Mouse (Mus musculus): ENCODE data around the gene Smco3. TPM values are rescaled to one million over a fixed set of nuclear protein-coding genes. Genes with fewer than 3 reads are reported as not detected.
"Not testable (repeated sequence)": the region's sequence is repeated elsewhere in the genome, so short reads cannot be mapped to it uniquely, and the experiment has no call there.

Smco3 gene
- polyA plus RNA-seq, 1 experiment = not detected

DNA sequence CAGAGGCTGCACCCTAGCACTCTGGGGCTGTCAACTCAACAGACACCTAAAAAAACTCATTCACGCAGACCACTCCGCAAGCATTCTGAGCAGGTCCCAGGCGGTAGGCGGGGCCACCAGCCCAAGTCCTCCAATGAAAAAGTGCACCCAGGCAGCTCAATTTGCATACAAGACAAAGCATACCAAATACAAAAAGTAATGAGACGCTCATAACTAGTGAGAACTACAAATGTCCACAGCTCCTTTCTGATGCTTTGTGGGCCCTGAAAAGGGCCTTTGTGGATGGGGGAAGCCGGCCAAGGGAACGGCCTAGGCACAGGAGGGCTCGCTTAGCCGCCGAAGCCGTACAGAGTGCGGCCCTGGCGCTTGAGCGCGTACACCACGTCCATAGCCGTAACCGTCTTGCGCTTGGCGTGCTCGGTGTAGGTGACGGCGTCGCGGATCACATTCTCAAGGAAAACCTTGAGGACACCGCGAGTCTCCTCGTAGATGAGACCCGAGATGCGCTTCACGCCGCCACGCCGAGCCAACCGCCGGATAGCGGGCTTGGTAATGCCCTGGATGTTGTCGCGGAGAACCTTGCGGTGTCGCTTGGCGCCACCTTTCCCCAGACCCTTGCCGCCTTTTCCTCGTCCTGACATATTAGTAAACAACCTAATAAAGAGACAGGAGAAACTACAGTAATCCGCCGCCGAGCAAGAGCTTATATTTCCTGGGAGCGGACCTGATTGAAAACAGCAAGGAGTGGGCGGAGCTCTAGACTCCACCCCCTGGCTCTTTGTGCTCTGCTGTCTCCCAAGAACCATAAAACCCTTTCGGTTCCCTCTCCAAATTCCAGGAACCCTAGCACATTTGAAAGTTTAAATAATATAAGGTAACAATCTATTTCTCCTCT lies 31.3 kb downstream of the Smco3 start, which contains the start of gene Hist4h4:
Gene Hist4h4 (minus strand): TSS at position 677 of the 895 bp plus-strand sequence.
- Histone ChIP-seq H3K27ac (ENCODE audit: insufficient read depth, low read length) (peak within 1 kb of the TSS; percentile 67), H3K4me3 (ENCODE audit: low read depth, low read length) (peak within 1 kb of the TSS; percentile 65), H3K9ac (ENCODE audit: low read depth, poor library complexity, severe bottlenecking) (peak within 1 kb of the TSS; percentile 68), H3K27me3 (ENCODE audit: control insufficient read depth, insufficient read depth, low read length, poor library complexity, severe bottlenecking) (no peaks in the 10 kb centered on the region; the same call in 1 of the 2 replicates), H3K4me1 (ENCODE audit: control insufficient read depth, insufficient read depth, low read length) (peaks cover 4% of the 10 kb centered on the region), H3K9me3 (replicated peaks; ENCODE audit: control insufficient read depth, insufficient read depth, low read length, poor library complexity, severe bottlenecking) (peaks cover 3% of the 10 kb centered on the region; the same call in 1 of the 2 replicates), H3K36me3 (ENCODE audit: control insufficient read depth, insufficient read depth, low read length, poor library complexity, severe bottlenecking) (no peaks in the 10 kb centered on the region)
- TF ChIP-seq EP300 (IDR thresholded peaks at IDR 0.05; ENCODE audit: insufficient read depth, low read depth, low read length) (0 out of 2 replicates have a peak, but pooled peaks have one; percentile 10), POLR2A (IDR thresholded peaks at IDR 0.05; ENCODE audit: insufficient read depth, low read length) (peak; percentile 92), CTCF (IDR thresholded peaks at IDR 0.05; ENCODE audit: low read depth, low read length) (no peak)

DNA sequence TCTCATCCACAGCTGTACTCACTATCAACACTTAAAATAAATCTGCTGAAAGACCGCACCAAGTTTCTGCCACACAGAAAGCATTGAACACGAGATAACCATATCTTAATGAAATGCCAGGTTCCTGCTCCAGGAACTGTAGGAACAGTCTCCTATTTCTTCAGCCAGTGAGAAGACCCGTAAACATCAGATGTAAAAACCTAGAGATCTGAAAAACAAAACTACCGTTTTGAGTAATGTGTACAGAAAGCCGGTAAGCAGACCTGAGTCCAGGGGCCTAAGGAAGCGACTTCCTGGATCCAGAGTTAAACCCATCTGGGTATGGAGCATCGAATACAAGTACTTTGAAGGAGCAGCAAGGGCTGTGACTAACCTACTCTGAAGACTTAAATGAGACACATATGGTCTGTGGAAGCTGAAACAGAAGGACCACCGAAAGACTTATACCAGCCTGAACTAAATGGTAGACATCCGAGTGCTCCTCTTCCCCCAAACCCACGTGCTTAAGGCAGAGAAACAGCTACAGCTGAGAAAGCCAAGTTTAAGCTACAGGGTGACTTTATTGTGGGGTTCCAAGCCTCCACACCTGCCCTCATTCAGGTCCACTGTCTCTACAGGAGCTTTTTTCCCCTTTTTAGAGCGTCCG lies 32.0 kb downstream of the Smco3 start:
- Histone ChIP-seq H3K4me3 (ENCODE audit: low read depth, low read length) (peak overlapping the region; percentile 34), H3K9ac (ENCODE audit: low read depth, poor library complexity, severe bottlenecking) (peak overlapping the region; percentile 68)
- TF ChIP-seq POLR2A (IDR thresholded peaks at IDR 0.05; ENCODE audit: insufficient read depth, low read length) (no peak), CTCF (IDR thresholded peaks at IDR 0.05; ENCODE audit: low read depth, low read length) (no peak), EP300 (IDR thresholded peaks at IDR 0.05; ENCODE audit: insufficient read depth, low read depth, low read length) (no peak)

GRCm38 (mm10) chr6:136801274-136801673 lies 34.0 kb downstream of the Smco3 start:
- Histone ChIP-seq H3K4me3 (ENCODE audit: low read depth, low read length) (no peak overlapping the region), H3K9ac (ENCODE audit: low read depth, poor library complexity, severe bottlenecking) (no peak overlapping the region), H3K4me1 (ENCODE audit: control insufficient read depth, insufficient read depth, low read length) (no peaks in the 10 kb centered on the region), H3K27me3 (ENCODE audit: control insufficient read depth, insufficient read depth, low read length, poor library complexity, severe bottlenecking) (no peaks in the 10 kb centered on the region; the same call in 1 of the 2 replicates), H3K27ac (ENCODE audit: insufficient read depth, low read length) (no peak overlapping the region), H3K36me3 (ENCODE audit: control insufficient read depth, insufficient read depth, low read length, poor library complexity, severe bottlenecking) (no peaks in the 10 kb centered on the region), H3K9me3 (replicated peaks; ENCODE audit: control insufficient read depth, insufficient read depth, low read length, poor library complexity, severe bottlenecking) (peaks cover 3% of the 10 kb centered on the region; the same call in 1 of the 2 replicates)
- TF ChIP-seq POLR2A (IDR thresholded peaks at IDR 0.05; ENCODE audit: insufficient read depth, low read length) (no peak), EP300 (IDR thresholded peaks at IDR 0.05; ENCODE audit: insufficient read depth, low read depth, low read length) (no peak), CTCF (IDR thresholded peaks at IDR 0.05; ENCODE audit: low read depth, low read length) (no peak)

More for the DNA sequence above, 32.0 kb downstream of the Smco3 start:
- Histone ChIP-seq H3K4me1 (ENCODE audit: control insufficient read depth, insufficient read depth, low read length) (peaks cover 4% of the 10 kb centered on the region), H3K9me3 (replicated peaks; ENCODE audit: control insufficient read depth, insufficient read depth, low read length, poor library complexity, severe bottlenecking) (peaks cover 3% of the 10 kb centered on the region; the same call in 1 of the 2 replicates), H3K27ac (ENCODE audit: insufficient read depth, low read length) (peak overlapping the region; percentile 22; the same call in 1 of the 2 replicates), H3K27me3 (ENCODE audit: control insufficient read depth, insufficient read depth, low read length, poor library complexity, severe bottlenecking) (no peaks in the 10 kb centered on the region; the same call in 1 of the 2 replicates), H3K36me3 (ENCODE audit: control insufficient read depth, insufficient read depth, low read length, poor library complexity, severe bottlenecking) (no peaks in the 10 kb centered on the region)

- H3K9me3 ChIP-seq (replicated peaks; ENCODE audit: control insufficient read depth, insufficient read depth, low read length, poor library complexity, severe bottlenecking) = peaks cover 3% of the 10 kb centered on the region; the same call in 1 of the 2 replicates
- no peak overlapping the region for H3K9ac ChIP-seq (ENCODE audit: low read depth, poor library complexity, severe bottlenecking)
- H3K4me3 ChIP-seq (ENCODE audit: low read depth, low read length) = no peak overlapping the region
- no peaks in the 10 kb centered on the region for H3K36me3 ChIP-seq (ENCODE audit: control insufficient read depth, insufficient read depth, low read length, poor library complexity, severe bottlenecking)
- H3K27me3 ChIP-seq (ENCODE audit: control insufficient read depth, insufficient read depth, low read length, poor library complexity, severe bottlenecking) = no peaks in the 10 kb centered on the region; the same call in 1 of the 2 replicates
- TF ChIP-seq POLR2A (IDR thresholded peaks at IDR 0.05; ENCODE audit: insufficient read depth, low read length) (no peak), CTCF (IDR thresholded peaks at IDR 0.05; ENCODE audit: low read depth, low read length) (no peak), EP300 (IDR thresholded peaks at IDR 0.05; ENCODE audit: insufficient read depth, low read depth, low read length) (no peak)
- H3K27ac ChIP-seq (ENCODE audit: insufficient read depth, low read length) = no peak overlapping the region
- H3K4me1 ChIP-seq (ENCODE audit: control insufficient read depth, insufficient read depth, low read length) = no peaks in the 10 kb centered on the region
Observed at GRCm38 (mm10) chr6:136800710-136801109, 34.5 kb downstream of the Smco3 start.

DNA sequence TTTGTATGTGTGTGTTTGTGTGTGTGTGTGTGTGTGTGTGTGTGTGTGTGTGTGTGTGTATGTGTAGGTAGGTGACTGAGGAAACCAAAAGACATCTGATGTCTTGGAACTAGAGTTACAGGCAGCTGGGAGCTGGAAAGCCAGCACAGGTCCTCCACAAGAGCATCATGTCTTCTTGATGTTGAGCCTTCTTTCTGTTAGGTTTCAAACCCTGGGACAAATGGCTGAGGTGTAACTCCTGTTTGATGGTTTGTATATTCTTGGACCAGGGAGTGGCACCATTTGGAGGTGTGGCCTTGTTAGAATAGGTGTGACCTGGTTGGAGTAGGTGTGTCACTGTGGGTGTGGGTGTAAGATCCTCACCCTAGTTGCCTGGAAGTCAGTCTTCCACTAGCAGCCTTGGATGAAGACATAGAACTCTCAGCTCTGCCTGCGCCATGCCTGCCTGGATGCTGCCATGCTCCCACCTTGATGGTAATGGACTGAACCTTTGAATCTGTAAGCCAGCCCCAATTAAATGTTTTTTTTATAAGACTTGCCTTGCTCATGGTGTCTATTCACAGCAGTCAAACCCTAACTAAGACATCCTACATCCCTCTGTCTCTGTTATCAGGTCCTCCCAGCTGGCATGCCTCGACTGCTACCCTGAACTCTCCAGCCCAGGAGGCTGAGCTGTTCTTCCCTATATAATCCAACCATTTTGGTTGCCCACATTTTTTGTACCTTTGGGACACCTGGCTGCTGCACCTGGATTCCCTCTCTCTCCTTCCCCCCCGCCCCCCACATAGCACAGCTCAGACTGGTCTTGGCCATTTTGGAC lies 37.2 kb downstream of the Smco3 start:
- not testable (repeated sequence) for H3K27me3 ChIP-seq (ENCODE audit: control insufficient read depth, insufficient read depth, low read length, poor library complexity, severe bottlenecking); H3K9me3 ChIP-seq (replicated peaks; ENCODE audit: control insufficient read depth, insufficient read depth, low read length, poor library complexity, severe bottlenecking); H3K4me3 ChIP-seq (ENCODE audit: low read depth, low read length); H3K36me3 ChIP-seq (ENCODE audit: control insufficient read depth, insufficient read depth, low read length, poor library complexity, severe bottlenecking); H3K27ac ChIP-seq (ENCODE audit: insufficient read depth, low read length); H3K9ac ChIP-seq (ENCODE audit: low read depth, poor library complexity, severe bottlenecking); H3K4me1 ChIP-seq (ENCODE audit: control insufficient read depth, insufficient read depth, low read length)
